Mouse (Mus musculus) heart, postnatal 0 days (tissue): Measurements from ENCODE around the gene Hc. TPM values are rescaled to one million over a fixed set of nuclear protein-coding genes. Genes with fewer than 3 reads are reported as not detected.

ENCODE experiments used
- ATAC-seq: fragments of 200-750 bp; cut with Nextera tagmentation; 2 replicates; pipeline ENCODE4 v1.8.0; 2017; ENCODE audit warnings: low read depth, moderate number of reproducible peaks, moderate library complexity; ENCODE audit not compliant: insufficient read depth
- DNase-seq: peaks from one replicate; pipeline ENCODE4 v3.0.0-alpha.2; 2016; ENCODE audit warnings: low spot score
- H3K27ac ChIP-seq: fragments of 300-500 bp; sonication (generic); 2 replicates; pipeline ENCODE4 v1.5.1; 2014; ENCODE audit warnings: low read depth, mild to moderate bottlenecking
- H3K27me3 ChIP-seq: fragments of 300-500 bp; sonication (generic); 2 replicates; pipeline ENCODE4 v1.6.1; 2014; ENCODE audit warnings: low read length, mixed read lengths; ENCODE audit not compliant: control insufficient read depth, insufficient read depth
- H3K36me3 ChIP-seq: fragments of 300-500 bp; sonication (generic); replicated peaks from 2 replicates; pipeline ENCODE4 v1.6.1; 2014; ENCODE audit warnings: low read length, mixed read lengths; ENCODE audit not compliant: control insufficient read depth, insufficient read depth
- H3K4me1 ChIP-seq: fragments of 300-500 bp; sonication (generic); 2 replicates; pipeline ENCODE4 v1.6.1; 2014; ENCODE audit warnings: antibody characterized with exemption; ENCODE audit not compliant: control insufficient read depth, insufficient read depth
- H3K4me2 ChIP-seq: fragments of 300-500 bp; sonication (generic); 2 replicates; pipeline ENCODE4 v1.6.1; 2014; ENCODE audit warnings: low read depth, mild to moderate bottlenecking, low read length, moderate library complexity
- H3K4me3 ChIP-seq: fragments of 300-500 bp; sonication (generic); 2 replicates; pipeline ENCODE4 v1.5.1; 2014; ENCODE audit warnings: low read depth, low read length
- H3K9ac ChIP-seq: fragments of 300-500 bp; sonication (generic); replicated peaks from 2 replicates; pipeline ENCODE4 v1.6.1; 2014; ENCODE audit warnings: low read depth, low read length, mixed read lengths
- H3K9me3 ChIP-seq: fragments of 300-500 bp; sonication (generic); replicated peaks from 2 replicates; pipeline ENCODE4 v1.6.1; 2016; ENCODE audit warnings: low read length; ENCODE audit not compliant: control insufficient read depth
- CTCF ChIP-seq: IDR thresholded peaks from 2 replicates; pipeline ENCODE4 v1.5.1; 2016; ENCODE audit warnings: antibody characterized with exemption, control low read depth, low read depth
- EP300 ChIP-seq: IDR thresholded peaks from 2 replicates; pipeline ENCODE4 v1.6.1; 2016; ENCODE audit warnings: antibody characterized with exemption, low read depth
- WGBS: fragments of 180-500 bp; shearing (Covaris S2); extraction: QIAGEN DNeasy Blood & Tissue Kit; methylation state at CpG from one replicate; pipeline ENCODE4 v1.1.7; 2014; 5-methylcytosine and 5-hydroxymethylcytosine counted together
- polyA plus RNA-seq: library from polyadenylated mRNA; unstranded; fragments of >200 nt; fragmentation: Nextera tagmentation; extraction: Ambion mirVana; gene quantifications from 2 replicates; pipeline ENCODE4 v1.2.1, GENCODE M21; 2015
- total RNA-seq: library from RNA; depleted of rRNA; stranded (reverse); fragments of >200 nt; gene quantifications from 2 replicates; pipeline ENCODE4 v1.2.3, GENCODE M21; 2014; ENCODE audit warnings: low replicate concordance

Gene Hc
- total and polyA plus RNA-seq, 2 experiments from 2014 or later: 0.04 to 0.12 TPM

- Histone ChIP-seq H3K4me3 (no peak overlapping the region), H3K4me1 (no peaks in the 10 kb centered on the region), H3K27ac (no peak overlapping the region), H3K27me3 (no peaks in the 10 kb centered on the region), H3K4me2 (no peak overlapping the region), H3K9me3 (no peaks in the 10 kb centered on the region), H3K36me3 (no peaks in the 10 kb centered on the region), H3K9ac (no peak overlapping the region)
- DNase-seq (peak; percentile 40), ATAC-seq (no peak)
- 53% methylated on average over 5 of the region's 5 CpGs for WGBS
- TF ChIP-seq EP300: no peak
- peak; percentile 49 for TF ChIP-seq CTCF
Observed at GRCm38 (mm10) chr2:35107984-35108635, 46.9 kb upstream of the Hc start.

GRCm38 (mm10) chr2:35104843-35105242 lies 43.6 kb upstream of the Hc start:
- Histone ChIP-seq H3K4me3 (no peak overlapping the region), H3K27me3 (no peaks in the 10 kb centered on the region), H3K9me3 (no peaks in the 10 kb centered on the region), H3K4me2 (no peak overlapping the region), H3K27ac (no peak overlapping the region), H3K36me3 (no peaks in the 10 kb centered on the region), H3K4me1 (no peaks in the 10 kb centered on the region), H3K9ac (no peak overlapping the region)
- TF ChIP-seq CTCF (no peak), EP300 (no peak)
- 43% methylated on average over 3 of the region's 3 CpGs for WGBS
- DNase-seq: no peak
- ATAC-seq: no peak

DNA sequence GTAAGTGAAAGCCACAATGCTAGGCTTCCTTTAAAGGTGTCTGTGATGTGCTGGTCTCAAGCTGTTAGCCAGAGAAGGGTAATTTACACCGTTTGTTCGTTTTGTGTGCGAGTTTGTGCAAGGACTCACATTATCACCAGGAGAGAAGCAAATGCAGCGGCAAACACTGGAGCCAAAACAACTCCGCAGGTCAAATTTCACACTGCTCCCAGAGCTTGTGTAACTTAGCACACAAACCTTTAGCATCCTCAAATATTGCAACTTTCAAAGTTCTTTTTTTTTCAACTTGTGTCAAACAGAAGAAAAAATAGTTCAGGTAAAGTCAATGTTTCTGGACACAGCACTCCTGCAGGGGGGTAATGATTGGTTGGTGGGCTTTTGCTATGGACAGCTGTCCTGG lies 42.3 kb upstream of the Hc start:
- 70% methylated on average over 5 of the region's 5 CpGs for WGBS
- Histone ChIP-seq H3K27ac (no peak overlapping the region), H3K4me2 (no peak overlapping the region), H3K27me3 (no peaks in the 10 kb centered on the region), H3K36me3 (no peaks in the 10 kb centered on the region), H3K9me3 (no peaks in the 10 kb centered on the region), H3K9ac (no peak overlapping the region), H3K4me3 (no peak overlapping the region), H3K4me1 (no peaks in the 10 kb centered on the region)
- TF ChIP-seq CTCF: no peak
- TF ChIP-seq EP300: no peak
- DNase-seq (no peak), ATAC-seq (no peak)

DNA sequence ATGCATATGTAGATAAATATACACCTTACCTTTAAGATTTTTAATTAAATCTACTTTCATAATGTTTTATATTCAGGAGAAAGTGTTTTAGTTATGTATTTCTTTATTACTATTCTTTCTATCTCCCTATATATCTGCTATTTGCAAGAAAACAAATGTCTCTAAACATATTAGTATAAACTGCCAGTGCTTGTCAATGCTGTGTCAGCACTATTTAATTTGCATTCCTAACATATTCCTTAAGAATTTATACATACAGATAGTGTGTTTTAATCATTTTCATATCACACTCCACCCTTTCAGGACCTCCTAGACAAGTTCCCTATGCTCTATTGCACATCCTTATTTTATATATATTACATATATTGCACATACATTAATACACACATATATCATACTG lies 41.5 kb upstream of the Hc start:
- Histone ChIP-seq H3K27me3 (no peaks in the 10 kb centered on the region), H3K4me1 (no peaks in the 10 kb centered on the region), H3K4me3 (no peak overlapping the region), H3K9me3 (no peaks in the 10 kb centered on the region), H3K36me3 (no peaks in the 10 kb centered on the region), H3K9ac (no peak overlapping the region), H3K4me2 (no peak overlapping the region), H3K27ac (no peak overlapping the region)
- no peak for TF ChIP-seq CTCF
- TF ChIP-seq EP300: no peak
- ATAC-seq: no peak
- DNase-seq: no peak

DNA sequence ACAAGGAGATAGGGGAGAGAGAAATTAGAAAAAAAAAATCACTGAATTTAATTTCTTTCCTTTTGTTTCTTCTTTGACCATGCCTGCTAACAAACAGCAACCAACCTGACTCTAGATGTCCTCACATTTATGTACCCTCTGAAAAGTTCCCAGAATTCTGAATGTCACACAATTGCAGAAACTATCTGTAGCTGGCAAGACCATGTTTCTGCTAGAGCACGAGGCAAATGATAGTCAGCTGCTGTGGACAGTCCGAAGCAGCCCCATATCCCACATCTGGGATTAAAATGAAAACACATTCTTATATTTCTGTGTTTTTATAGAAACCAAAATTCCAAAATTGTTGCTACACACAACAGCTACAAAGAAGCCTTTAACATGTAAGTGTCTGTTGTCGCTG lies 40.2 kb upstream of the Hc start, which contains the start of gene AI182371:
AI182371 (minus strand) TSS at position 101 of the 400 bp plus-strand sequence.
- no peak within 1 kb of the TSS for H3K4me2 ChIP-seq
- no peaks in the 10 kb centered on the region for H3K27me3 ChIP-seq
- H3K36me3 ChIP-seq: no peaks in the 10 kb centered on the region
- no peaks in the 10 kb centered on the region for H3K9me3 ChIP-seq
- H3K27ac ChIP-seq: no peak within 1 kb of the TSS
- no peak within 1 kb of the TSS for H3K4me3 ChIP-seq
- DNase-seq (no peak), ATAC-seq (no peak)
- H3K4me1 ChIP-seq: no peaks in the 10 kb centered on the region
- TF ChIP-seq CTCF (no peak), EP300 (no peak)
- WGBS: 93% methylated on average over 3 of the region's 3 CpGs
- no peak within 1 kb of the TSS for H3K9ac ChIP-seq

DNA sequence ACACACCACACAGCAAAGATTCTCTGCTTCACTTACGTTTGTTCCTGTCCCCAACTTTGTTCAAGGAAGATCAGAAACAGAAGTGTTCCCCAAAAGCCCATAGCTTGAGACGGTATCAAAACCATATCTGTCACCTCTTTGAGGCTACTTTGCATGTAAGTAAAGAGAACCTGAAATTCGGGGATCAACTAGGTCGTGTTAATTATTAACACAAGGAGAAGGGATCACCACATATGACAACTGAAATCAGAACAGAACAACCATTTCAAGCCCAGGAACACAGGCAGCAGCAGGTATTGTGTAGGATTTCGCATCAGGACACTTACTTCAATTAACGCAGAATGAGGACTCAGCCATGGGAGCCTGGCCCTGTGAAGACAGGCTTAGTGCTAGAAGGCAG lies 39.3 kb upstream of the Hc start:
- Histone ChIP-seq H3K27me3 (no peaks in the 10 kb centered on the region), H3K9ac (no peak overlapping the region), H3K4me1 (no peaks in the 10 kb centered on the region), H3K36me3 (no peaks in the 10 kb centered on the region), H3K4me3 (no peak overlapping the region), H3K4me2 (no peak overlapping the region), H3K27ac (no peak overlapping the region), H3K9me3 (no peaks in the 10 kb centered on the region)
- TF ChIP-seq CTCF (no peak), EP300 (no peak)
- no peak for ATAC-seq
- 78% methylated on average over 6 of the region's 6 CpGs for WGBS
- DNase-seq: no peak
